Mouse (Mus musculus) stomach, embryonic 14.5 days (tissue): ENCODE measurements around the gene Pla2g1b. TPM values are rescaled to one million over a fixed set of nuclear protein-coding genes. Genes with fewer than 3 reads are reported as not detected.

Source experiments
- ATAC-seq: fragments of 200-750 bp; cut with Nextera tagmentation; 2 replicates; pipeline ENCODE4 v1.8.0; 2017; ENCODE audit warnings: low read depth, moderate TSS enrichment; ENCODE audit not compliant: insufficient number of reproducible peaks, insufficient read depth, low FRiP score
- H3K27ac ChIP-seq: fragments of 300-500 bp; sonication (generic); 2 replicates; pipeline ENCODE4 v1.5.1; 2014; ENCODE audit warnings: mild to moderate bottlenecking, low read length, moderate library complexity, mixed read lengths
- H3K27me3 ChIP-seq: fragments of 300-500 bp; sonication (generic); 2 replicates; pipeline ENCODE4 v1.6.1; 2014; ENCODE audit warnings: low read length, control low read depth, mixed read lengths; ENCODE audit not compliant: control insufficient read depth, insufficient read depth
- H3K36me3 ChIP-seq: fragments of 300-500 bp; sonication (generic); 2 replicates; pipeline ENCODE4 v1.6.1; 2014; ENCODE audit warnings: mild to moderate bottlenecking, control low read depth, low read length, moderate library complexity, mixed read lengths; ENCODE audit not compliant: control insufficient read depth, insufficient read depth
- H3K4me1 ChIP-seq: fragments of 300-500 bp; sonication (generic); 2 replicates; pipeline ENCODE4 v1.6.1; 2014; ENCODE audit warnings: low read length, control low read depth, mixed read lengths; ENCODE audit not compliant: control insufficient read depth, insufficient read depth
- H3K4me2 ChIP-seq: fragments of 300-500 bp; sonication (generic); replicated peaks from 2 replicates; pipeline ENCODE4 v1.6.1; 2014; ENCODE audit warnings: low read depth, low read length, control low read depth
- H3K4me3 ChIP-seq: fragments of 300-500 bp; sonication (generic); 2 replicates; pipeline ENCODE4 v1.5.1; 2014; ENCODE audit warnings: low read depth, low read length, control low read depth
- H3K9ac ChIP-seq: fragments of 300-500 bp; sonication (generic); replicated peaks from 2 replicates; pipeline ENCODE4 v1.6.1; 2014; ENCODE audit warnings: low read depth, mild to moderate bottlenecking, control low read depth, low read length, moderate library complexity, mixed read lengths
- H3K9me3 ChIP-seq: fragments of 300-500 bp; sonication (generic); 2 replicates; pipeline ENCODE4 v1.6.1; 2016; ENCODE audit warnings: low read depth, low read length, control low read depth; ENCODE audit not compliant: control insufficient read depth
- WGBS: fragments of 180-500 bp; shearing (Covaris S2); extraction: QIAGEN DNeasy Blood & Tissue Kit; methylation state at CpG from one replicate; pipeline ENCODE4 v1.1.7; 2014; 5-methylcytosine and 5-hydroxymethylcytosine counted together
- polyA plus RNA-seq: library from polyadenylated mRNA; unstranded; fragments of >200 nt; fragmentation: Nextera tagmentation; extraction: Ambion mirVana; gene quantifications from 2 replicates; pipeline ENCODE4 v1.2.1, GENCODE M21; 2014

The Pla2g1b gene
- polyA plus RNA-seq, 1 experiment from 2014 or later, result 20.2 TPM

DNA sequence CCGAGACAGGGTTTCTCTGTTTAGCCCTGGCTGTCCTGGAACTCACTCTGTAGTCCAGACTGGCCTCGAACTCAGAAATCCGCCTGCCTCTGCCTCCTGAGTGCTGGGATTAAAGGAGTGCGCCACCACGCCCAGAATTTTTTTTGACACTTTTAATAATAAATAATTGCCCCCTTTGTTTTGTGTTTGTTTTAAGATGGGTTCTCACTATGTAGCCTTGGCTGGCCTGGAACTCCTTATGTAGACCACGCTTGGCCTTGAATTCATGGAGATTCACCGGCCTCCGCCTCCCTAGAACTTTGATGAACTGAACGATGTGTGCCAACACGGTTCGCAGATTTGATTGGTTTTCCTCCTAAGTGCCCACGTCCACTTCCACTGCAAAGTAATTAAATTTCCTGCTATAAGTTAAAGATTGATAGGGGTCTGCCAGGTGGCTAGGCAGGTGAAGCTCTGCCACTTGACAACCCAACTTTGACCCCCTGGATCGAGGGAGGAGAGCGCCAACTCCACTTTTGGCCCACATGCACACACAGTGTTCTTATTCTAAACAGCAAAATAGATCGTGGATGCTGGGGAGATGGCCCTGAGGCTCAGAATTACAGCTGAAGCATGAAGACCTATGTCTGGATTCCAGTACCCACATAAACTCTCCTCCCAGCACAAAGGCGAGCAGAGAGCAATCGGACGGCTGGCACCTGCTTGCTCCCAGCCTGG is 19.6 kb downstream of the Pla2g1b start:
- Histone ChIP-seq H3K4me2 (no peak overlapping the region), H3K27me3 (no peaks in the 10 kb centered on the region), H3K27ac (no peak overlapping the region), H3K9ac (no peak overlapping the region), H3K4me3 (no peak overlapping the region), H3K9me3 (no peaks in the 10 kb centered on the region), H3K4me1 (peaks cover 6% of the 10 kb centered on the region; the same call in 1 of the 2 replicates), H3K36me3 (no peaks in the 10 kb centered on the region)
- ATAC-seq, result no peak
- WGBS, result 84% methylated on average over 17 of the region's 18 CpGs

DNA sequence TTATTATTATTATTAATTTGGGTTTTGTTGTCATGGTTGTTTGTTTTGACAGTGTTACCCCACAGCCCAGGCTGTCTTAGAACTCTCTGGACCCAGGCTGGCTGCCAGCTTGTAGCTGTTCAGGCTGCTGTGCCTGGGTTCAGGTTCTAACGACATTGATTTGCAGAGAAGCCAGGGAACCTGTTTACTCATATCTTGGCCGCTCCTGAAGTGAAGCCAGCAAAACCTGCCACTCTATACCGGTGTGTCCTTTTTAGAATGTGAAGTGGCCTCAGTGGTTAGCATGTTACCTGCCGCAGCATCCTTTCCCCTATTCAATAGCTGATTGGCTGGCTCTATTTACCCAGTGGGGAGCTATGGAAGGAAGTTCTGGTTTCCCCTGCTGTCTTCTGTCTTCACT is 20.7 kb downstream of the Pla2g1b start:
- no peak overlapping the region for H3K4me3 ChIP-seq
- H3K4me2 ChIP-seq, result no peak overlapping the region
- H3K9me3 ChIP-seq, result no peaks in the 10 kb centered on the region
- peaks cover 15% of the 10 kb centered on the region; the same call in 1 of the 2 replicates for H3K4me1 ChIP-seq
- H3K9ac ChIP-seq, result no peak overlapping the region
- H3K27ac ChIP-seq, result no peak overlapping the region
- H3K36me3 ChIP-seq, result no peaks in the 10 kb centered on the region
- no peaks in the 10 kb centered on the region for H3K27me3 ChIP-seq
- 54% methylated on average over 4 of the region's 4 CpGs for WGBS
- ATAC-seq, result no peak

DNA sequence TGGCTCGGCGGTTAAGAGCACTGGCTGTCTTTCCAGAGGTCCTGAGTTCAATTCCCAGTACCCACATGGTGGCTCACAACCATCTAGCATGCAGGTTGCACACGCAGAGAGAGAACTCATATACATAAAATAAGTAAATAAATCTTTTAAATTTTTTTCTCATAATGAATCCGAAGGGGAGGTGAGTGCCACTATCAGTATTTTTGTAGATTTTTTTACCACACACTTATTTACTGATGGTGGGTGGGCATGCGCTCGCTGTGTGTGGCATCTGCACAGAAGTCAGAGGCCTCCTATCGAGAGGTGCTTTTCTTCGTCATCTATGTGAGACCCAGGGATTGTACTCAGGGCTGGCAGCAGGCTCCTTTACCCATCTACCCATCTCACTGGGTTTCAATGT is 21.3 kb downstream of the Pla2g1b start:
- H3K36me3 ChIP-seq, result no peaks in the 10 kb centered on the region
- H3K4me2 ChIP-seq, result no peak overlapping the region
- no peaks in the 10 kb centered on the region for H3K9me3 ChIP-seq
- H3K4me3 ChIP-seq, result no peak overlapping the region
- H3K4me1 ChIP-seq, result peaks cover 21% of the 10 kb centered on the region; the same call in 1 of the 2 replicates
- no peaks in the 10 kb centered on the region for H3K27me3 ChIP-seq
- WGBS, result 83% methylated on average over 8 of the region's 8 CpGs
- no peak overlapping the region for H3K27ac ChIP-seq
- H3K9ac ChIP-seq, result no peak overlapping the region
- ATAC-seq, result no peak

DNA sequence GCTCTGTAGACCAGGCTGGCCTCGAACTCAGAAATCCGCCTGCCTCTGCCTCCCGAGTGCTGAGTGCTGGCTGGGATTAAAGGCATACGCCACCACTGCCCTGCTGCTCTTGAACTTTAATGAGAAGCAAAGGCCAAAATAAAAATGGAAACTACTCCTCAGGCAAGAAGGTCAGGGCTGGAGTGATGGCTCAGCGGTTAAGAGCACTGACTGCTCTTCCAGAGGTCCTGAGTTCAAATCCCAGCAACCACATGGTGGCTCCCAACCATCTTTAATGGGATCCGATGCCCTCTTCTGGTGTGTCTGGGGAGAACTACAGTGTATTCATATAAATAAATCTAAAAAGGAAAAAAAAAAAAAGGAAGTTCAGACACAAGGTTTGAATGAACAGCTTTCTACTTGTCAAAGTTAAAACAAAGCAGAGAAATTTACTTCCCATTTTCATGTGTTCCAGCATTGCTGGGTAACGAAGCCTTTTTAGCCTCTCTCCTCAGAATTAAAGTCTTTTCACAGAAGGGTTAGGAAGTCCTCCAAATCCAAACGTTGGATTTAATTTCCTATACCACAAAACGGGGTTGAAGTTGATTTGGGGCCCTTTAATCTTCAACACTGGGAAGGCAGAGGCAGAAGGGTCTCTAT is 22.0 kb downstream of the Pla2g1b start:
- H3K36me3 ChIP-seq, result no peaks in the 10 kb centered on the region
- H3K4me1 ChIP-seq, result peaks cover 20% of the 10 kb centered on the region; the same call in 1 of the 2 replicates
- H3K27me3 ChIP-seq, result no peaks in the 10 kb centered on the region
- no peak overlapping the region for H3K4me2 ChIP-seq
- no peak overlapping the region for H3K9ac ChIP-seq
- no peaks in the 10 kb centered on the region for H3K9me3 ChIP-seq
- H3K27ac ChIP-seq, result no peak overlapping the region
- WGBS, result 76% methylated on average over 9 of the region's 9 CpGs
- ATAC-seq, result no peak
- no peak overlapping the region for H3K4me3 ChIP-seq

DNA sequence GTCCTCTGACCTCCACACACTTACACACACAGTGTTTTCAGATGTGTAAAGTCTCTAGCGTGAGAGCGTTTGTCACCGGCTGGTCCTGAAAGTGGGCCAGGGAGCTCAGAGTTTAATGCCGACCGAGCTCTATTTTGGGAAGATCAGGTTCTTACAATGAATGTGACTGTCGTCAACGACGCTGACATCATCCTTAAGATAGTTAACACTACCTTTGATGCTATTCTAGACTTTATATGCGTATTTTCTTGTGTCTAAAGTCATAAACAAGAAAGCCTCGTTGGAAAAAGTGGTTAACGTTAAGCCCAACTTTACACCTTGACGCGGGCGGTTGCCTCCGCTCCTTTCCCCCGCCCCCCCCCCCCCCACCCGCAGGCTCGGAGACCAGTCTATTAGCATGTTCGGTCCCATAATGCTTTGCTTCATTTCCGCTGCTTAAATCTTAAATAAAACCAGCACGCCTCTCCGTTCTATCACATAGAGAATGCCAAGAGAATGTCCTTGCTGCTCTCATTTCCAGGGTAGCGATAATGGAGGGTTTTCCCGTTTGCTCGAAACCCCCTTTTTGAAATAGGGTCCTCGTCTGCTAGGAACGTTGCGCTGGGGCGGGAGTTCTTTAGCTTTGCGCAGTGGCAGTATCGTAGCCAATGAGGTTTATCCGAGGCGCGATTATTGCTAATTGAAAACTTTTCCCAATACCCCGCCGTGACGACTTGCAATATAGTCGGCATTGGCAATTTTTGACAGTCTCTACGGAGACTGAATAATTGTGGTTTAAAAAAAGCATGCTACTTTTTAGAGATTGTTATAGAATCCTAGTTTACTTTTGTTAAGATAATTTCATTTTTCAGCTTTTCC is 23.0 kb downstream of the Pla2g1b start:
- peak overlapping the region; percentile 71; the same call in 1 of the 2 replicates for H3K9ac ChIP-seq
- peak overlapping the region; percentile 61 for H3K4me2 ChIP-seq
- no peaks in the 10 kb centered on the region for H3K9me3 ChIP-seq
- WGBS, result under 1% methylated on average over 38 of the region's 39 CpGs
- ATAC-seq, result peak; percentile 70
- H3K36me3 ChIP-seq, result no peaks in the 10 kb centered on the region
- no peaks in the 10 kb centered on the region for H3K27me3 ChIP-seq
- peak overlapping the region; percentile 100 for H3K27ac ChIP-seq
- peak overlapping the region; percentile 24 for H3K4me3 ChIP-seq
- H3K4me1 ChIP-seq, result peaks cover 19% of the 10 kb centered on the region; the same call in 1 of the 2 replicates

DNA sequence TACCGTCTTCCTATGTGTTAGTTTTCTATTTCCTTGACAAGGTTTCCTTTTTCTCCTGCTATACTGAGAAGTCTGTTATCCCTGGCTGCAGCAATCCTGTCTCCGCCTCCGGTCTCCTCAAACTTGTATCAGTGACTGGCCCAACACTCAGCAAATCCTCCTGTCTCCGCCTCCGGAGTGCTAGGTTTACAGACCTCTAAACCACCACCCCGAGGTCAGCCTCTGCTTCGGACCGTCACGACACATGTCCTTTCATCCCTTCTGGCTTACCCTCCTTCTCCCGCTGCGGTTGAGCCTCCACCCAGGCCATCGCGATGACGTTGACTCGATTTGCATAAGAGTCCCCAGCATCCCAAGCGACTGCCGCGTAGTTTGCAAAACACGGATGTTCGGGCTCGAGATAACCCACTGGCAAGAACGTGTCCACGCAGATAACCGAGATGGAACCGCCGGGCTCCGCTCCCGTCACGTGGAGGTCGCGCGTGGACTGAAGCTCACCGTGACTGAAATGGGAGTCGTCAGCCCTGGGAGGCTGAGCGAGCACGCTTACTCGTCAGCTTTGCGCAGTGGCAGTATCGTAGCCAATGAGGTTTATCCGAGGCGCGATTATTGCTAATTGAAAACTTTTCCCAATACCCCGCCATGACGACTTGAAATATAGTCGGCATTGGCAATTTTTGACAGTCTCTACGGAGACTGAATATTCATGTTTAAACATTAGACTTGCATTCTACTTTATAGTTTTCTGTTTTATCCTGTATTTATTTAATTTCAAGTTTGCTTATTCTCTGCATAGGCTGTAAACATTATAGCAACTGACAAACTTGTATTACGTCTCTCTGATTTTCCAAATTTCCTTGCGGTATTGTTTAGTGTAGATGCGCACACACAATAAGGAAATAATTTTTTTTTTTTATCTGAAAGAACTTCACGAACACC is 23.9 kb downstream of the Pla2g1b start:
- H3K27ac ChIP-seq, result peak overlapping the region; percentile 100
- peak; percentile 77 for ATAC-seq
- H3K36me3 ChIP-seq, result no peaks in the 10 kb centered on the region
- H3K4me3 ChIP-seq, result peak overlapping the region; percentile 24
- under 1% methylated on average over 50 of the region's 50 CpGs for WGBS
- peaks cover 16% of the 10 kb centered on the region; the same call in 1 of the 2 replicates for H3K4me1 ChIP-seq
- H3K9ac ChIP-seq, result peak overlapping the region; percentile 71
- no peaks in the 10 kb centered on the region for H3K9me3 ChIP-seq
- no peaks in the 10 kb centered on the region for H3K27me3 ChIP-seq
- H3K4me2 ChIP-seq, result peak overlapping the region; percentile 61

DNA sequence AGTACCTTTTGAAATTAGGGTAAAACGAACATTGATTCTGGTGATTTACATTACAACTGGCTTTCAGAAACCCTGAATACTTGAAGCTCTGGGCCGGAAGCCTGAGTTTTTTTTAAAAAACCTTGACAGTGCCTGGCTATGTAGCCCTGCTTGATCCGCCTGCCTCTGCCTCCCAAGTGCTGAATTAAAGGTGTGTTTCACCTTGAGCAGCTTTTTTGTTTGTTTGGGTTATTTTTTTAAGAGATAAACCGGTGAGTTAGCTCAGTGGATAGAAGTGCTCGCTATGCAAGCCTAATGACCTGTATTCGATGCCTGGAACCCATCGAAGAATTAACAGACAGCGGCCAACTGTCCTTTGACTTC is 24.6 kb downstream of the Pla2g1b start:
- Histone ChIP-seq H3K27me3 (no peaks in the 10 kb centered on the region), H3K4me2 (peak overlapping the region; percentile 33), H3K9me3 (no peaks in the 10 kb centered on the region), H3K4me3 (peak overlapping the region; percentile 1), H3K27ac (peak overlapping the region; percentile 35; the same call in 1 of the 2 replicates), H3K9ac (no peak overlapping the region), H3K36me3 (no peaks in the 10 kb centered on the region), H3K4me1 (peaks cover 16% of the 10 kb centered on the region; the same call in 1 of the 2 replicates)
- no peak for ATAC-seq
- 8% methylated on average over 8 of the region's 8 CpGs for WGBS
